Mouse (Mus musculus) neural tube, embryonic 12.5 days (tissue): Measurements from ENCODE around the gene Itgb1. TPM values are rescaled to one million over a fixed set of nuclear protein-coding genes. Genes with fewer than 3 reads are reported as not detected.

Source experiments
- ATAC-seq: fragments of 200-750 bp; cut with Nextera tagmentation; 2 replicates; pipeline ENCODE4 v1.8.0; 2017; ENCODE audit warnings: low read depth, mild to moderate bottlenecking, moderate TSS enrichment, moderate library complexity; ENCODE audit not compliant: low FRiP score
- H3K27ac ChIP-seq: fragments of 300-500 bp; sonication (generic); 2 replicates; pipeline ENCODE4 v1.5.1; 2016
- H3K27me3 ChIP-seq: fragments of 300-500 bp; sonication (generic); replicated peaks from 2 replicates; pipeline ENCODE4 v1.6.1; 2016; ENCODE audit warnings: mild to moderate bottlenecking
- H3K36me3 ChIP-seq: fragments of 300-500 bp; sonication (generic); 2 replicates; pipeline ENCODE4 v1.6.1; 2016; ENCODE audit warnings: mild to moderate bottlenecking
- H3K4me1 ChIP-seq: fragments of 300-500 bp; sonication (generic); 2 replicates; pipeline ENCODE4 v1.6.1; 2016
- H3K4me2 ChIP-seq: fragments of 300-500 bp; sonication (generic); replicated peaks from 2 replicates; pipeline ENCODE4 v1.6.1; 2016; ENCODE audit warnings: mild to moderate bottlenecking
- H3K4me3 ChIP-seq: fragments of 300-500 bp; sonication (generic); 2 replicates; pipeline ENCODE4 v1.5.1; 2016
- H3K9ac ChIP-seq: fragments of 300-500 bp; sonication (generic); 2 replicates; pipeline ENCODE4 v1.6.1; 2016; ENCODE audit warnings: mild to moderate bottlenecking
- H3K9me3 ChIP-seq: fragments of 300-500 bp; sonication (generic); 2 replicates; pipeline ENCODE4 v1.6.1; 2016; ENCODE audit warnings: mild to moderate bottlenecking
- WGBS: fragments of 180-500 bp; shearing (Covaris S2); methylation state at CpG from one replicate; pipeline ENCODE4 v1.1.7; 2016; 5-methylcytosine and 5-hydroxymethylcytosine counted together
- polyA plus RNA-seq: library from polyadenylated mRNA; unstranded; fragments of >200 nt; fragmentation: Nextera tagmentation; extraction: Ambion mirVana; gene quantifications from 2 replicates; pipeline ENCODE4 v1.2.1, GENCODE M21; 2016

The Itgb1 gene
- polyA plus RNA-seq, 1 experiment from 2014 or later, result 174 TPM

DNA sequence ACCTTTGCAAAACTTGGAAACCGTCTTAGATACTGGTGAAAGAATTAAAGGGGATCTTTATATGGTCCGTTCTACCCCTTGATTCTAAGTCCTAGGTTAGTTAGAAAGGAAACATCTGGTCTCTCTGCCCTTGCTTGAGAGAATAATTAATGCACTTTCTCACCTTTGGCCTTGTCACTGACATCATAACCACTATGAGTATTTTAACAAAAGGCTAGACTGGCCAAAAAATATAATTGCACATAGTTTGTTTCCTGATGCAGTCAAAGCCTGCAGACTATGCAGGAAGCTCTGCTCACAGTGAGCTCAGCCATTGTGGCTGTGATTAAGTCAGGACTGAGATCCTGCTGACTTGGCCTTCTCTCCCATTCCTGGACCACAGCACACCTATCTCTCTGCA lies 22.3 kb upstream of the Itgb1 start:
- H3K27me3 ChIP-seq, result no peaks in the 10 kb centered on the region
- H3K27ac ChIP-seq, result no peak overlapping the region
- no peaks in the 10 kb centered on the region for H3K9me3 ChIP-seq
- 69% methylated on average over 2 of the region's 2 CpGs for WGBS
- H3K4me3 ChIP-seq, result no peak overlapping the region
- H3K9ac ChIP-seq, result no peak overlapping the region
- no peaks in the 10 kb centered on the region for H3K36me3 ChIP-seq
- ATAC-seq, result no peak
- H3K4me2 ChIP-seq, result no peak overlapping the region
- no peaks in the 10 kb centered on the region for H3K4me1 ChIP-seq

DNA sequence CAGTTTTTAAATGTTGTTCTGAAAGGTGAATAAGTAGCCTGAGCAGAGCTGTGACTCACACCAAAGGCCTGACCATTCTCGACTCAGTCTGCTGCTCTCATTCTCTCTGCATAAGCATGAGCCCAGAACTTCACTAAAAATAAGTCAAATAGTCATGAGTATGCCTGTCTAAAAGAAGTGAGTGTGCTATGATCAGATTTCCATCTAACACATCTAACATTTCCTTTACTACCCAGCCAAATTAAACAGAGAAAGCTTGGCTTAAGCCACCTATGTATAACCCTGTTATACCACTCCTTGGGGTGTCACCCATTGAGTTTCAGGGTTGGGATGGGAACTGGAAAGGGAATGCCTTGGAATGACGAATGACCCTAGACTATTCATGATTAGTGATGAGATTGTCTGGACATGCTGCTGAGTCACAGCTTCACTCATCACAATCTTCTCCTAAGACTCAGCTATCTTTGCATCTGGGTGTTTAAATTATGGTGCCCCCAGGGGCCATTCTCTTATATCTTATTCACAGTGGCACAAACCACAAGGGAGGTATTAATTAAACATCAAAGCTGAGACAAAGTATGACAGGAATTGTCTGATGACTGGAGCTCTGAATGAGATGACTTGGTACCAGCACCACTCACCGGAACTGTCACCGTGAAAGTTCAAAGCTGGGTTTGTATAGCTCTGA lies 18.7 kb upstream of the Itgb1 start:
- no peak overlapping the region for H3K27ac ChIP-seq
- H3K9me3 ChIP-seq, result no peaks in the 10 kb centered on the region
- 82% methylated on average over 4 of the region's 4 CpGs for WGBS
- H3K4me1 ChIP-seq, result no peaks in the 10 kb centered on the region
- no peak for ATAC-seq
- H3K4me2 ChIP-seq, result no peak overlapping the region
- no peak overlapping the region for H3K9ac ChIP-seq
- H3K27me3 ChIP-seq, result no peaks in the 10 kb centered on the region
- no peak overlapping the region for H3K4me3 ChIP-seq
- H3K36me3 ChIP-seq, result no peaks in the 10 kb centered on the region

DNA sequence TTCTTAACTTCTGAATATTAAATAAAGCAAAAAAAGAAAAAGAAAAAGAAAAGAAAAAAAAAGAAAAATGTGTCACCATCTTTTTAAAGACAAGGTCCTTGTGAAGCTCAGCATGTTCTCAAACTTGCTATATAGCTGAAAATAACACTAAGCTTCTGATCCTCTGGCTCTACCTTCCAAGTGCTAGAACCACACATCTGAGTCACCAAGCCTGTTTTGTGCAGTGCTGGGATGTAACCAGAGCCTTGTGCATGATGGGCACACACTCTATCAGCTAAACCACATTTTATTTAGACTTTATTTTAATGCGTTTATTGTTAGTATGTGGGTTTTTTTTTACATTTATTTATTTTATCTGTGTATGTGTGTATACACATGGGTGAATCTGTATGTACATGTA lies 13.6 kb upstream of the Itgb1 start:
- no peak overlapping the region for H3K9ac ChIP-seq

DNA sequence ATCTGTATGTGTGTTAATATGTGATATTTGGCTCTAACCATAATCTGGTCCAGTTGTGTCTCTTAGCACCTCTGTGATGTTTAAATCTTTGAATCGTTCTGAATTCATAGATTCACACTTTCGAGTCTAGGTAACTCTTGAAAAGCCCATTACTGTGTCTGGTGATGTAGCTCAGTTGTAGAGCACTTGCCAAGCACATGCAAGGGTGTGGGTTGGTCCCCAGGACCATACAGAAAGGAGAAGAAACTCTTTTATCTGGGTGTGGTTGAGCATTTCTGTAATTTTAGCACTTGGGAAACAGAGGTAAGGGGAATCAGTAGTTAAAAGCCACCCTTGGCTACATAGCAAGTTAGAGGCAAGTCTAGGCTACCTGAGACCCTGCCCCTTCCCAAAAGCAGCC lies 13.0 kb upstream of the Itgb1 start:
- no peaks in the 10 kb centered on the region for H3K9me3 ChIP-seq
- H3K36me3 ChIP-seq, result no peaks in the 10 kb centered on the region
- no peaks in the 10 kb centered on the region for H3K4me1 ChIP-seq
- no peak overlapping the region for H3K4me3 ChIP-seq
- 81% methylated on average over 2 of the region's 2 CpGs for WGBS
- H3K27ac ChIP-seq, result no peak overlapping the region
- no peak for ATAC-seq
- no peak overlapping the region for H3K4me2 ChIP-seq
- no peaks in the 10 kb centered on the region for H3K27me3 ChIP-seq
- H3K9ac ChIP-seq, result no peak overlapping the region

More for the DNA sequence above, 13.6 kb upstream of the Itgb1 start:
- 98% methylated on average over 1 of the region's 1 CpGs for WGBS
- Histone ChIP-seq H3K4me2 (no peak overlapping the region), H3K27ac (no peak overlapping the region), H3K36me3 (no peaks in the 10 kb centered on the region), H3K4me1 (no peaks in the 10 kb centered on the region), H3K9me3 (no peaks in the 10 kb centered on the region), H3K27me3 (no peaks in the 10 kb centered on the region), H3K4me3 (no peak overlapping the region)
- ATAC-seq, result no peak

DNA sequence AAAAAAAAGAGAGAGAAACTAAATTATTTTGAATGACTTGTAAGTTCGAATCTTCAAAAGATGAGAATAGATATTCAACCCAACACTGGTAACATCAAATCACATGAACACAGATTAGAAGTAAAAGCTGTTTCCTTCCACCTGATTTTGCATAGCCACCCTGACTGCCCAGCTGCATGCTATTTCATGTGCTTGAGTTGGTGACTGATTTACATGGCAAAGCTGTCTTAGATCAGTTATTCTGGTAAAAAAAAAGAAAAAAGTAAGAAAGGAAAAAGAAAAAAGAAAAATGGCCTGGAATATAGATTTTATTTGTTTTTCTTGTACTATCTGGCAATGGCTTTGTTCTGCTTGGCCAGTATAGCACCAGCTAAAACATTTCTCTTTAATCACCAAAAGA lies 12.5 kb upstream of the Itgb1 start:
- H3K4me2 ChIP-seq, result no peak overlapping the region
- no peaks in the 10 kb centered on the region for H3K4me1 ChIP-seq
- H3K36me3 ChIP-seq, result no peaks in the 10 kb centered on the region
- H3K4me3 ChIP-seq, result no peak overlapping the region
- H3K9me3 ChIP-seq, result no peaks in the 10 kb centered on the region
- H3K27ac ChIP-seq, result no peak overlapping the region
- ATAC-seq, result no peak
- H3K9ac ChIP-seq, result no peak overlapping the region
- H3K27me3 ChIP-seq, result no peaks in the 10 kb centered on the region
- 86% methylated on average over 1 of the region's 1 CpGs for WGBS

DNA sequence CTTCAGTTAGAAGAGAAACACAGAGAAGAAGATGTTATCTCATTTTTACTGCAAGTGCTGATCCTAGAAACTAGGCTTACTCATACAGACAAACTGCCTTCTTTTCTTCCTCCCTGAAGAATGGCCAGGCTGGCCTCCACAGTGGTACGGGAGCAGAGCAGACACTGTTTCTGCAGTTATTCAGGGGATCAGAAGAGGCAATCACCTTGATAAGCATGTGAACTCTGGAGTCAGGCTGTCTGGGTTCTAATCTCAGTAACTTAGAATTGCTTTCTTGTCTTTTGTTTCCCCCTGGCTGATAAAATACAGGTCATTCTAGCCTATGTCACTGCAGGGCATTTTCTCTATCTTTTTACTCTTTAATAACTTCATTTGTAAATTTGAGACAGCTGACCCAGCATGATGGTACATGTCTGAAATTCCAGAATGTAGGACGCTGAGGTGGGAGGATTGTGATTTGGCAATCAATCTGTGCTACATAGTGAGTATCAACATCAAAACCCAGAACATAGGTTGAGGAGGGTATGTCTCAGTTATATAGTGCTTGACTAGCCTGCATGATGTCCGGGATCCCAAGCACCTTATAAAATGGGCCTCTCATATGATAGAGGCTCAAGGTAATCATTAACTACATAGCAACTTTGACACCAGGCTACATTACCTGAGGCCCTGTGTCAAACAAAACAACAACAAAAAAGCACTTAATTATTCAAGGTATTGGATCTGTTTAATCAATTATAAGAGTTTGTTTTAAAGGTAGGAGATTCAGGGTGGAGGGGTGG lies 9.4 kb upstream of the Itgb1 start:
- Histone ChIP-seq H3K4me3 (no peak overlapping the region), H3K4me1 (no peaks in the 10 kb centered on the region), H3K27me3 (no peaks in the 10 kb centered on the region), H3K36me3 (no peaks in the 10 kb centered on the region), H3K27ac (no peak overlapping the region), H3K4me2 (no peak overlapping the region), H3K9me3 (no peaks in the 10 kb centered on the region), H3K9ac (no peak overlapping the region)
- ATAC-seq, result no peak
- 91% methylated on average over 3 of the region's 3 CpGs for WGBS

DNA sequence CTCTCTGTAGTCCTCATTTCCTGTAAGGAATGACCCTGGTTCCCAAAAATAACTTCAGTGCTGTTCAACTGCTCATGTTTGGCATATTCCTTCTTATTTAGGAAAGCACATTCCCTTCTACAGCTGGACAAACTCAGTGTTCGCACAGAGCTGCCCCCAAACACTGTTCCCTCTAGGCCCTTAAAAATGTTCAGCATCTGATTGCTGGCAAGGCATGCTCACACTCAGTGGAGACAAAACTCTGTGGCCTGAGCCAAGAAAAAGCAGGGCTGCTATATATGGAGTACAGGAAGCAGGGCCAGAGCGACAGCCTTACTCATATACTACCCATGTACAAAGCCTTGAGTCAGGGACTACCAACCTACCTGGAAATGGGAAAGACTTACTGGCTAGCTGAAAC lies 5.5 kb upstream of the Itgb1 start:
- Histone ChIP-seq H3K27me3 (no peaks in the 10 kb centered on the region), H3K9ac (no peak overlapping the region), H3K36me3 (no peaks in the 10 kb centered on the region), H3K27ac (no peak overlapping the region), H3K4me1 (no peaks in the 10 kb centered on the region; the same call in 1 of the 2 replicates), H3K9me3 (no peaks in the 10 kb centered on the region), H3K4me3 (no peak overlapping the region), H3K4me2 (no peak overlapping the region)
- no peak for ATAC-seq
- WGBS, result 75% methylated on average over 2 of the region's 2 CpGs

DNA sequence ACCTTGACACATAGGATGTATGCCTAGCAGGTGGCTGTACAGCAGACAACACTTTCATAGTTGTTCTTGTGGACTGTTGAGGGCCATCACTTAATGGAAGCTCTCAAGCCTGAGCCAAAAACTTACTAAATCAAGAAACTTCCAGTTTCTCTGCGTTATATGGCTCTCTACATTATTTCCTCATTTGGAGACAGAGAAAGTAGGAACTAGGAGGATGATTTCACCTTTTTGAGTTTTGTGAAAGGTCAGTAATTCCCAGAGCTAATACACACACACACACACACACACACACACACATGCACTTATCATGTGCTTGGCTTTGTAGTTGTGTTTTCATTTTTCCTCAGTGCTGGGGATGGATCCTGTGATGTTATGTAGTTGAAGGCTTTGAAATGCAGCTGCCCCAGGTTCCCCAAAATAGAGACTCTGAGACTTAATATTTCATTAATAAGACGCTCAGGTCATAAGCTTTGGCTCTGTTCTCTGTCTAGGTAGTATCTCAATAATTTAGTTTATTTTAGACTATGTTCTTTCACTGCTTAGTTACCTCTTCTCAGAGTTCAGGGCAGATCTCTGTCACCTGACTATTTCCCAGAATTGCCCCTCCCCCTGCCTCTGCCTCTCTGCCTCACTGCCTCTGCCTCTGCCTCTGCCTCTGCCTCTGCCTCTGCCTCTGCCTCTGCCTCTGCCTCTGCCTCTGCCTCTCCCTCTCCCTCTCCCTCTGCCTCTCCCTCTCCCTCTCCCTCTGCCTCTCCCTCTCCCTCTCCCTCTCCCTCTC lies 4.7 kb upstream of the Itgb1 start:
- H3K9ac ChIP-seq, result no peak overlapping the region
- H3K9me3 ChIP-seq, result no peaks in the 10 kb centered on the region
- ATAC-seq, result no peak
- no peak overlapping the region for H3K4me3 ChIP-seq
- no peaks in the 10 kb centered on the region; the same call in 1 of the 2 replicates for H3K4me1 ChIP-seq
- 86% methylated on average over 2 of the region's 2 CpGs for WGBS
- H3K27me3 ChIP-seq, result no peaks in the 10 kb centered on the region
- H3K36me3 ChIP-seq, result no peaks in the 10 kb centered on the region
- H3K4me2 ChIP-seq, result no peak overlapping the region
- H3K27ac ChIP-seq, result no peak overlapping the region

DNA sequence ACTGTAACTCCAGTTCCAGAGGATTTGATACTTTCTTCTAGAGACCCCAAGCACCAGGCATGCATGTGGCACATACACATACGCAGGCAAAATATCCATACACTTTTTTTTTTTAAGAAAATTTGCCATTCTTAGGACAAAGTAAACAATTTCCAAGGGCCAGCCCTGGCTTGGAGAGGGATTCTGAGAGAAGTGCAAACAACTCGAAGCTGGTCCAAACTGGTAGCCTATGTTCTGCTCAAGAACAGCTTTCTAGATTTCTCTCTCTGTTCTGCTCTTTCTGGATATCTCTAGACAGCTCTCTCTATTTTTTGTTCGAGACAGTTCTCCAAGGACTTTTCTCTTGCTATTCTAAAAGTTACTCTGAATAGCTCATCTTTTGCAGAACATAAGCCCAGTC lies 3.5 kb upstream of the Itgb1 start:
- Histone ChIP-seq H3K9ac (no peak overlapping the region), H3K27ac (no peak overlapping the region), H3K4me1 (peaks cover under 1% of the 10 kb centered on the region; the same call in 1 of the 2 replicates), H3K4me3 (no peak overlapping the region), H3K9me3 (no peaks in the 10 kb centered on the region), H3K36me3 (no peaks in the 10 kb centered on the region), H3K4me2 (no peak overlapping the region), H3K27me3 (no peaks in the 10 kb centered on the region)
- 92% methylated on average over 3 of the region's 3 CpGs for WGBS
- no peak for ATAC-seq

DNA sequence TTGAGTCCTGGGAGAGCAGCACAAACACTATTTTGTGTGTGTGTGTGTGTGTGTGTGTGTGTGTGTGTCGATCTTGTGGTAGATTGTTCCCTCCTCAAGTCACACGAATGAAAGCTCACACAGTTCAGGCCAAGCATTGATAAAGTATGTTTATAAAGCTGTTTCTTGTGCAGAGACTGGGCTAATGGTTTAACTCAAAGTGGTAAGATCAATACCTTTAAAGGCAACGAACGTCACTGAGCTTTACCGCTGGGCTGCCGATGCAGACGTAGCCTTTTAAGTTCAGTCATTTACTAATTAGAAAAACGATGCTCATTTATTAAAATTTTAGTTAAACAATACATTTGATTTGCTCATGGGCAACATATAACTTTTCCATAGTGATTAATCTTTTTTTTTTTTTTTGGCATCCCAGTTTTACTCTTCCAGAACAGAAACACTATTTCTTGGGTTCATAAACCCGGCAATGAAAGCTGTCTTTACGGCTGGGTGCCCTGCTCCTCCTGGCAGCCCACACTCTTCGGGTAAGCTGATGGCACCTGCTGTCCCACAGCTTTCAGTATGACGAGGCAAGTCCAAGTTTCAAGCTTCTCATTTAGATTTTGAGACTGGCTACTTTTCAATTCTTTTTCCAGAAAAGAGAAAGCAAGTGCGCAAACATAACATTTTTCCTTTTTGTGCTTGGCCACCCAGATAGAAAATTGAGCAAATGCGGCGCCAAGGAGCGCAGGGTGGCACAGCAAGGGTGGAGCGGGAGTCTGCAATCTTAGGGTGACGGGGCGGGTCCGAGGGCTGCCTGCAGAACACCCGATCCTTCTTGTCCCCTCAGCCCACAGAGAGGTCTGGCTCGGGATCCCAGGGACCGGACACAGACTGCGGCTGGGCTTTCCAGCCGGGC lies 596 bp upstream of the Itgb1 start:
- peak overlapping the region; percentile 84 for H3K4me3 ChIP-seq
- peak; percentile 70 for ATAC-seq
- WGBS, result 11% methylated on average over 25 of the region's 25 CpGs
- H3K9me3 ChIP-seq, result no peaks in the 10 kb centered on the region
- H3K9ac ChIP-seq, result peak overlapping the region; percentile 95
- peak overlapping the region; percentile 72 for H3K4me2 ChIP-seq
- no peaks in the 10 kb centered on the region for H3K36me3 ChIP-seq
- peaks cover 14% of the 10 kb centered on the region for H3K4me1 ChIP-seq
- H3K27ac ChIP-seq, result peak overlapping the region; percentile 98
- H3K27me3 ChIP-seq, result no peaks in the 10 kb centered on the region

DNA sequence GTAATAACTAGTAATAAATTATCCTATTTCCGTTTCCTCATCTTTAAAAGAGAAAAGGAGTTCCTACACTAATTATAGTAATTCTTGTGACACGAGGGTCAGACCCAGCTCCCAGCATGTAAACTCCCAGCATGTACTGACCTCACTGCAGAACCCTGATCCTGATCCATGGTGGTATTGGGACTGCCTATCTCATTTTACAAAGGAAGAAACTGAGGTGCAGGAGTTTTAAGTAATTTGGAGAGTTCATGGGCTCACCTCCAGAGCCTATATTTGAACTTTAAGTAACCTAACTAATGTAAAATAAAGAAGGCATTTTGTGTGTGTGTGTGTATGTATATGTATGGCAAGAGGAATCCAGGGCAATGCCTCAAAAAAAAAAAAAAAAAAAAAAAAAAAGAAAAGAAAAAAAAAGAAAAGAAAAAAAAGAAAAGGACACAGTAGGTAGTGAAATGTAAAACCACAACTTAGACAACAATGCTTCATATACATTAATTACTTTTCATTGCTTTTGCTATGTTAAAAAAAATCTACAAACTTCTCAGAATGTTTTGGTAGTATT lies 1.1 kb downstream of the Itgb1 start:
- no peaks in the 10 kb centered on the region for H3K36me3 ChIP-seq
- H3K4me3 ChIP-seq, result peak overlapping the region; percentile 84
- peak overlapping the region; percentile 95 for H3K9ac ChIP-seq
- no peaks in the 10 kb centered on the region for H3K27me3 ChIP-seq
- H3K4me1 ChIP-seq, result peaks cover 23% of the 10 kb centered on the region
- no peak for ATAC-seq
- no peak overlapping the region for H3K27ac ChIP-seq
- H3K9me3 ChIP-seq, result no peaks in the 10 kb centered on the region
- WGBS, result 4% methylated on average over 2 of the region's 2 CpGs
- H3K4me2 ChIP-seq, result peak overlapping the region; percentile 72
